26 mouse cellular contexts compared by ENCODE assay signal in genomic region chr7:121946196-121946595, GRCm38 (mm10). TPM values are rescaled to one million over a fixed set of nuclear protein-coding genes. Genes with fewer than 3 reads are reported as not detected.
DNase-seq lines count a peak whose midpoint lies in the region; ATAC-seq and TF ChIP-seq lines count a peak whose summit lies in the region.
"Had no signal": no experiment of that assay in that cellular context is flagged by ENCODE, and none has a peak within 500 bp of the region (broad histone marks: within the 10 kb centered on the region; RNA-seq: fewer than 3 reads in every experiment).

No protein-coding gene starts in this region.

- DNase-seq in gastrocnemius, postnatal 14 days = peak; percentile 15
- DNase-seq in gastrocnemius, postnatal 10 days = no peak
- no peak for DNase-seq in lung, postnatal 0 days (ENCODE audit: low spot score)
- DNase-seq in lung, postnatal 4 days = no peak
- DNase-seq in cerebellum, adult 9-10 months = peak; percentile 63
- peak; percentile 49 to 61 for DNase-seq in cerebellum, postnatal 36 days
- no peak for DNase-seq in heart, adult 18-20 months
- no peak for DNase-seq in layer of hippocampus, adult 9-11 months
- DNase-seq: adrenal gland, postnatal 25 days; kidney, adult 18-20 months; kidney, postnatal 4 days; layer of hippocampus, postnatal 36 days; liver; lung, adult 2 months; lung, postnatal 36 days had no signal

- WGBS in lung, postnatal 0 days = 66% methylated on average over 5 of the region's 5 CpGs

- TF ChIP-seq EP300 in lung, postnatal 0 days (IDR thresholded peaks at IDR 0.05) = no peak

- ATAC-seq in lung, postnatal 0 days = no peak
- ATAC-seq: CD4-positive, CD25-positive, alpha-beta regulatory T cell, adult 4 months; forebrain, embryonic 15.5 days; inflammation-experienced regulatory T-cells, adult 6 months; midbrain, embryonic 13.5 days had no signal

- H3K36me3 ChIP-seq in lung, postnatal 0 days (ENCODE audit: insufficient read depth, low read length) = no peaks in the 10 kb centered on the region

- H3K27me3 ChIP-seq in lung, postnatal 0 days (replicated peaks; ENCODE audit: insufficient read depth, low read length) = no peaks in the 10 kb centered on the region
- H3K27me3 ChIP-seq: embryonic facial prominence, embryonic 12.5 days; forebrain, embryonic 15.5 days; heart, embryonic 15.5 days; hindbrain, embryonic 12.5 days; megakaryocyte, embryonic 14.5 days; midbrain, embryonic 13.5 days; neural tube, embryonic 13.5 days had no signal

- no peak for TF ChIP-seq CTCF in lung, postnatal 0 days (IDR thresholded peaks at IDR 0.05)

- no peak overlapping the region for H3K4me3 ChIP-seq in lung, postnatal 0 days (ENCODE audit: low read depth, low read length)
- H3K4me3 ChIP-seq: embryonic facial prominence, embryonic 12.5 days; forebrain, embryonic 15.5 days; heart, embryonic 10.5 days; heart, embryonic 15.5 days; hindbrain, embryonic 12.5 days; megakaryocyte, embryonic 14.5 days; midbrain, embryonic 13.5 days; neural tube, embryonic 13.5 days had no signal

- H3K4me1 ChIP-seq in lung, postnatal 0 days (ENCODE audit: insufficient read depth, low read depth, low read length) = no peaks in the 10 kb centered on the region
- H3K4me1 ChIP-seq: embryonic facial prominence, embryonic 12.5 days; forebrain, embryonic 15.5 days; hindbrain, embryonic 12.5 days; midbrain, embryonic 13.5 days; neural tube, embryonic 13.5 days had no signal

- intact Hi-C loops in gastrocnemius, postnatal 14 days (cut with DNase I; ENCODE audit: low total_unique reads) = no loop called here

- no peaks in the 10 kb centered on the region for H3K9me3 ChIP-seq in lung, postnatal 0 days (ENCODE audit: low read length)
- H3K9me3 ChIP-seq: embryonic facial prominence, embryonic 12.5 days; forebrain, embryonic 15.5 days; heart, embryonic 10.5 days; heart, embryonic 15.5 days; hindbrain, embryonic 12.5 days; megakaryocyte, embryonic 14.5 days; midbrain, embryonic 13.5 days; neural tube, embryonic 13.5 days had no signal

- no peak overlapping the region for H3K4me2 ChIP-seq in lung, postnatal 0 days (replicated peaks; ENCODE audit: low read depth, low read length)
- H3K4me2 ChIP-seq: embryonic facial prominence, embryonic 12.5 days; forebrain, embryonic 15.5 days; heart, embryonic 15.5 days; hindbrain, embryonic 12.5 days; midbrain, embryonic 13.5 days; neural tube, embryonic 13.5 days had no signal

- H3K9ac ChIP-seq in lung, postnatal 0 days (replicated peaks; ENCODE audit: low read depth) = no peak overlapping the region
- H3K9ac ChIP-seq: embryonic facial prominence, embryonic 12.5 days; forebrain, embryonic 15.5 days; heart, embryonic 15.5 days; hindbrain, embryonic 12.5 days; liver, embryonic 14.5 days; midbrain, embryonic 13.5 days; neural tube, embryonic 13.5 days had no signal

- H3K27ac ChIP-seq in lung, postnatal 0 days (ENCODE audit: low read length) = peak overlapping the region; percentile 38
- H3K27ac ChIP-seq: embryonic facial prominence, embryonic 12.5 days; forebrain, embryonic 15.5 days; heart, embryonic 10.5 days; heart, embryonic 15.5 days; hindbrain, embryonic 12.5 days; liver, embryonic 14.5 days; midbrain, embryonic 13.5 days; neural tube, embryonic 13.5 days had no signal

RNA-seq across cellular contexts. Expression of gene Cog7, which starts 35.3 kb away (rescaled TPM):
- 1 to 10 TPM; 8.9 to 9.3 TPM for total RNA-seq in gastrocnemius, postnatal 14 days (2021)
- 1 to 10 TPM; 8.2 to 9.9 TPM for total RNA-seq in gastrocnemius, postnatal 10 days (2021)
- polyA plus RNA-seq in lung, postnatal 0 days (2015; fragmentation: Nextera tagmentation; extraction: Ambion mirVana) = 13.4 and 18.3 TPM in 2 replicates
- 10 to 100 TPM; 17.3 to 19.3 TPM for total RNA-seq in heart, adult 18-20 months (2021)

Comparison
In these comparisons a context has a peak if more than half of its experiments do, and no peak if none do; other contexts are left out.
1. DNase-seq: peak in gastrocnemius, postnatal 14 days (single experiment), cerebellum, adult 9-10 months (single experiment) and cerebellum, postnatal 36 days (2 of 2); none in gastrocnemius, postnatal 10 days (single experiment), lung, postnatal 0 days (single experiment), lung, postnatal 4 days (0 of 2), heart, adult 18-20 months (0 of 2) and layer of hippocampus, adult 9-11 months (single experiment).